Mouse (Mus musculus) stomach, adult 2 months (tissue): ENCODE results near the gene Tigd2. TPM values are rescaled to one million over a fixed set of nuclear protein-coding genes. Genes with fewer than 3 reads are reported as not detected.

Source experiments
- polyA plus RNA-seq: library from polyadenylated mRNA; depleted of rRNA; stranded (reverse); fragments of >200 nt; gene quantifications from 2 replicates; pipeline ENCODE4 v1.2.3, GENCODE M21; 2012; rRNA removed

The Tigd2 gene
- polyA plus RNA-seq, result 1.5 and 2.9 TPM in 2 replicates

GRCm38 (mm10) chr6:59208685-59209298, at the start of gene Tigd2:
Gene Tigd2 (plus strand): TSS chr6:59208870.

Other genes starting within 250 kb of the Tigd2 start
- gene Fam13a, start 184.3 kb upstream of the Tigd2 start, polyA plus RNA-seq, result 0.56 and 0.97 TPM in 2 replicates
- 0.06 and 0.12 TPM in 2 replicates for gene Gprin3, start 217.4 kb downstream of the Tigd2 start, polyA plus RNA-seq